Mouse (Mus musculus) heart, embryonic 12.5 days (tissue): ENCODE results near the gene Nqo2. TPM values are rescaled to one million over a fixed set of nuclear protein-coding genes. Genes with fewer than 3 reads are reported as not detected.

Source experiments
- ATAC-seq: fragments of 200-750 bp; cut with Nextera tagmentation; 2 replicates; pipeline ENCODE4 v1.8.0; 2017; ENCODE audit warnings: moderate TSS enrichment, moderate library complexity; ENCODE audit not compliant: insufficient number of reproducible peaks, low FRiP score
- H3K27ac ChIP-seq: fragments of 300-500 bp; sonication (generic); 2 replicates; pipeline ENCODE4 v1.5.1; 2016; ENCODE audit warnings: mild to moderate bottlenecking, moderate library complexity; ENCODE audit not compliant: poor library complexity, severe bottlenecking
- H3K27me3 ChIP-seq: fragments of 300-500 bp; sonication (generic); replicated peaks from 2 replicates; pipeline ENCODE4 v1.6.1; 2016; ENCODE audit warnings: mild to moderate bottlenecking, moderate library complexity
- H3K36me3 ChIP-seq: fragments of 300-500 bp; sonication (generic); 2 replicates; pipeline ENCODE4 v1.6.1; 2016; ENCODE audit warnings: mild to moderate bottlenecking, moderate library complexity
- H3K4me1 ChIP-seq: fragments of 300-500 bp; sonication (generic); replicated peaks from 2 replicates; pipeline ENCODE4 v1.6.1; 2016; ENCODE audit warnings: mild to moderate bottlenecking
- H3K4me2 ChIP-seq: fragments of 300-500 bp; sonication (generic); 2 replicates; pipeline ENCODE4 v1.6.1; 2016; ENCODE audit warnings: mild to moderate bottlenecking, moderate library complexity
- H3K4me3 ChIP-seq: fragments of 300-500 bp; sonication (generic); 2 replicates; pipeline ENCODE4 v1.5.1; 2016; ENCODE audit warnings: mild to moderate bottlenecking
- H3K9ac ChIP-seq: fragments of 300-500 bp; sonication (generic); 2 replicates; pipeline ENCODE4 v1.6.1; 2016; ENCODE audit warnings: mild to moderate bottlenecking, moderate library complexity
- H3K9me3 ChIP-seq: fragments of 300-500 bp; sonication (generic); replicated peaks from 2 replicates; pipeline ENCODE4 v1.6.1; 2016; ENCODE audit warnings: mild to moderate bottlenecking, moderate library complexity
- WGBS: fragments of 180-500 bp; shearing (Covaris S2); methylation state at CpG from one replicate; pipeline ENCODE4 v1.1.7; 2016; 5-methylcytosine and 5-hydroxymethylcytosine counted together
- polyA plus RNA-seq: library from polyadenylated mRNA; unstranded; fragments of >200 nt; fragmentation: Nextera tagmentation; extraction: Ambion mirVana; gene quantifications from 2 replicates; pipeline ENCODE4 v1.2.1, GENCODE M21; 2016

Gene Nqo2
- polyA plus RNA-seq, 1 experiment from 2014 or later = 28.9 TPM

DNA sequence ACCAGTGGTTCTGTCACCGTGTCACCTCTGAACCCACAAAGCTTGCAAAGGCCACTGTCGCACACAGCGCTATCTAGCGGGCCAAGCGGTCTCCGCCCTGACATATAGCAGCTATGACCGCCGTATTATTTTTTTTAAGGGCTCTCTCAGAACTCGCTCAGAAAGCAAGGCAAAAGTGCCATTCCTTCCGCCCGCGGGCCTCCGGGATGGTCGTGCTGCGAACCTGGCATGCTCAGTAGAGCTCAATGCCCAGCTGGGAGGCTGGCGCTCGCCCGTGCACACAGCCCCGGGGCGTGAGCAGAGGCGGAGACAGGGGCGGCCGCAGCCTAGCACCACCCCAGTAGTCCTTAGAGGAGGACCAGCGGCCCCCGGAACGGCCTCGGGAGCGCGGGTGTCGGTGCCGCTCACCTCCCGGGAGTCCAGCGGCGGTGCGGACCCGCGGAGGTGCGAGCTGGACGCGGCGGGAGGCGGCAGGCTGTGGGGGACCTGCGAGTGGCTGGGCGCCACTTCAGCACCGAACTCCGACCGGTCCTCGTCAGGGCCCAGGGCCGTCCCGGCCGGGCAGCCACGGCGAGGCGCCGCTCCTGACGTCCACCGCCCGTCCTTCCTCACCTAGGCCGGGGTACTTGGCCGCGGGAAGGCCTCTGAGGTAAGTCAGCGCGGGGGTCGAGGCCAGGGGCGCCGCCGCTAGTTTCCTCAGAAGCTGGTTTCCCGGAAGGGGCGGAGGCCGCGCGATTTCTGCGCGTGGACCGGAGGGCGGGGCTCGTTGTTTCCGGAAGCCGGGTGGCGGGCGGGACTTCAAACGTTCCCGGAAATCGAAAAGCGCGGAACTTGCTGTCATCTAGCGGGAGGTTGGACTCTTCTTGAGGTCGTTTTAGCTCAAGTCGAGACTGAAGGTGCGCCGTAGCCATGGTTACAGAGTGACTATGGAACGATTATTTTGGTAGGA lies 37.8 kb downstream of the Nqo2 start, which contains the start of the genes Ripk1 and Serpinb6a:
Gene Ripk1, plus strand, starts transcription at position 306 of the 949 bp plus-strand sequence.
Gene Serpinb6a, minus strand, starts transcription at position 737 of the 949 bp plus-strand sequence.
- peak within 1 kb of the TSS; percentile 94 for H3K4me2 ChIP-seq
- H3K9me3 ChIP-seq = no peaks in the 10 kb centered on the region
- ATAC-seq = peak; percentile 97
- no peaks in the 10 kb centered on the region for H3K36me3 ChIP-seq
- peak within 1 kb of the TSS; percentile 95 for H3K4me3 ChIP-seq
- H3K4me1 ChIP-seq = peaks cover 4% of the 10 kb centered on the region
- under 1% methylated on average over 86 of the region's 92 CpGs for WGBS
- H3K9ac ChIP-seq = peak within 1 kb of the TSS; percentile 94
- peak within 1 kb of the TSS; percentile 91 for H3K27ac ChIP-seq
- H3K27me3 ChIP-seq = no peaks in the 10 kb centered on the region

DNA sequence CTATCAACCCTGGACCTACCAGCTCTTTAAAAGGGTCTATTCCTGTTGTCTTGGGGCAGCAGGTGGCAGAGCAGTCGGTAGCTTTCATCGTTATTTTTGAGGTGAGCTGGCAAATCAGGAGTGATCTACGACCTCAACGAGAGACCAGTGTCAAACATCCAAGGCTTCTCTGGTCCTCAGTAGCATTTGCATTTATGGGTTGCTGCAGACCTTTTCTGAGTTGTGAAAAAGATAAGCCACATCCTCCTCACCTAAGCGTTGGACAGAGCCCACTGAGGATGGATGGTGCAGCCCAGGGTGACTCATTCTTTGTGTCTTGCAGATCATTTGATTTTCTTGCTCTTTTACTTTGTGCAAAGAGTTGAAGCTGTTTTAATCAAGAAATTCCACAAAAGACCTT lies 38.6 kb downstream of the Nqo2 start:
- H3K4me1 ChIP-seq = peaks cover 4% of the 10 kb centered on the region
- no peak overlapping the region; the same call in 1 of the 2 replicates for H3K27ac ChIP-seq
- H3K9me3 ChIP-seq = no peaks in the 10 kb centered on the region
- H3K4me3 ChIP-seq = peak overlapping the region; percentile 95
- H3K36me3 ChIP-seq = no peaks in the 10 kb centered on the region
- no peaks in the 10 kb centered on the region for H3K27me3 ChIP-seq
- WGBS = 4% methylated on average over 5 of the region's 5 CpGs
- peak overlapping the region; percentile 94 for H3K4me2 ChIP-seq
- H3K9ac ChIP-seq = peak overlapping the region; percentile 94
- peak; percentile 5; the same call in 1 of the 2 replicates for ATAC-seq

DNA sequence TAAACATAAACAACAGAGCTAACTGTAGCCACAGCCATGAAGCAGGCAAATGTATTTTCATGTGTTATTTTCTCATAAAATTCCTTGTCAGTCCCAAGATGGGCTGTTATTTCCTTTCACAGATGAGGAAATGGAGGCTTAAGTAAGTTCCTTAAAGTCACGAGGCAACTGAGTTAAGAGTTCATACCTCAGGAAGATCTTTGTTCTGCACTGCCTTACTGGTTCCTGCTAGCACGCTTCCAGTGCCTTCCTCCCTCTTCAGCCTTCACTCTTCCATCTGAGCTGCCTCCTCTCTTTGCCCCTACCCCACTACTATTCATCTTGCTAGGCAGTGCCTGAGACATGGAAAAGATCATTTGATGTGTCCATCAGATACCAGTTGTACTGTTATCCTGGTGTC lies 42.7 kb downstream of the Nqo2 start:
- 65% methylated on average over 2 of the region's 2 CpGs for WGBS
- Histone ChIP-seq H3K4me1 (peaks cover 4% of the 10 kb centered on the region), H3K27ac (no peak overlapping the region), H3K4me3 (no peak overlapping the region), H3K36me3 (peaks cover 21% of the 10 kb centered on the region), H3K9me3 (no peaks in the 10 kb centered on the region), H3K27me3 (no peaks in the 10 kb centered on the region), H3K4me2 (no peak overlapping the region), H3K9ac (no peak overlapping the region)
- no peak for ATAC-seq

DNA sequence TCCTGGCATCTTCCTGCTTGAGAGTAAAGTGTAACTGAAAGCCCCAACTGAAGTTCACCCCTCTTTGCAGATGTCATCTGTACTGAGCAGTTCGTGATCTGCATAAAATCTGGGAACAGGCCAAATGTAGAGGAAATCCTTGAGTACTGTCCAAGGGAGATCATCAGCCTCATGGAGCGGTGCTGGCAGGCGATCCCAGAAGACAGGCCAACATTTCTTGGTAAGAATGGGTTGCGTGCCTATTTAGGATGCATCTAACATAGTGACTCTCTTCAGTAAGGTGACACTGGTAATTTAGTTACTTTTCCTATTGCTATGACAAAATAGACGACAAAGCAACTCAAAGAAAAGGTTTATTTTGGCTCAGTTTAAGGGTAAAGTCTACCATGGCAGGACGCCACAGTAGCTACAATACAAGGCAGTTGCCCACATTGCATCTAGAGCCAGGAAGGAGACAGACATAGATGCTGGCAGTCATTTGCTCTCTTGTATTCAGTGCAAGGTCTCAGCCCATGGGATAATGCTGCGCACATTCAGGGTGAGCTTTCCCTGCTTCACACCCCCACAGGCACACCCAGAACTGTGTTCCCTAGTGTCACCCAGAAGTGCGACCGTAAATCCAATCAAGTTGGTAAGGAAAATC lies 52.6 kb downstream of the Nqo2 start:
- H3K9ac ChIP-seq = no peak overlapping the region
- WGBS = 89% methylated on average over 9 of the region's 9 CpGs
- H3K9me3 ChIP-seq = 0 out of 2 replicates have a peak, but pooled peaks cover 4% of the 10 kb centered on the region
- H3K4me2 ChIP-seq = no peak overlapping the region
- H3K4me3 ChIP-seq = no peak overlapping the region
- no peak overlapping the region for H3K27ac ChIP-seq
- peaks cover 80% of the 10 kb centered on the region for H3K36me3 ChIP-seq
- no peak for ATAC-seq
- H3K4me1 ChIP-seq = no peaks in the 10 kb centered on the region
- no peaks in the 10 kb centered on the region for H3K27me3 ChIP-seq

DNA sequence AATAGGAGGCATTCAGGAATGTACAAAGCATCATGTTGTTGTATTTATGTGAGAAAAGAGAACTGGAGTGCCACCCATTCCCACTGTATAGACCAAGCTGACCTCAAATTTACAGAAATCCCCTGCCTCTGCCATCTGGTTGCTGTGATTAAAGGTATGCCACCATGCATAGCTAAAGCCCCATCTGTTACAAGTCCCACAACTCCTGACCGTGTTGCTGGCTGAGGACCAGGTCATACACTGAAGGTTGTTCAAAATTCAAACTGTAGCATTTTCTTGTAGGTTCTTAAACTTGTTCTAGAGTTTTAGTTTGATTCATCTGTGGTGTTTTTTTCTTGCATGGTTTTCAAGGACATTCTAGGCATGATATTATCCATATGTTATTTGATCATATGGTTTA lies 54.0 kb downstream of the Nqo2 start:
- ATAC-seq = no peak
- H3K36me3 ChIP-seq = peaks cover 83% of the 10 kb centered on the region
- no peak overlapping the region for H3K9ac ChIP-seq
- H3K9me3 ChIP-seq = 0 out of 2 replicates have a peak, but pooled peaks cover 4% of the 10 kb centered on the region
- H3K4me1 ChIP-seq = no peaks in the 10 kb centered on the region
- H3K4me2 ChIP-seq = no peak overlapping the region
- no peak overlapping the region for H3K27ac ChIP-seq
- 79% methylated on average over 1 of the region's 1 CpGs for WGBS
- H3K4me3 ChIP-seq = no peak overlapping the region
- H3K27me3 ChIP-seq = no peaks in the 10 kb centered on the region

DNA sequence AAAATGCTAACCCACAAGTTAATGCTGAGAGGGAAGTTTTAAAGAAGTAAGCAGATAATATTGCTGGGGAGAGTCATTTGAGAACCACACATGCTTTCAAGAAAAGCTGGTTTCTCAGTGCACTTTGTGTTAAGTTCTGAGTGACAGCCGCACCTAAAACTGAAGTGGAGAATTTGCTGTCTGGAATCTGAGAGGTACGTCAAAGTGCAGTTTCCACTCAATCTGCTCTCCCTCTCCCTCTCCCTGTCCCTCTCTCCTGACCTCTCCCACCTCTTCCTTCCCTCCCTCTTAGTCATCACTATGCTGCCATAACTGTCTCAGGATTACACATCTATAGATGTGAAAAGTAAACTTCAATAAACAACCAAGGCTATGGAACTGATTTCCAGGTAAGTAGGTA lies 57.5 kb downstream of the Nqo2 start:
- peaks cover 57% of the 10 kb centered on the region for H3K36me3 ChIP-seq
- no peaks in the 10 kb centered on the region for H3K27me3 ChIP-seq
- 80% methylated on average over 2 of the region's 2 CpGs for WGBS
- H3K9ac ChIP-seq = no peak overlapping the region
- H3K27ac ChIP-seq = no peak overlapping the region
- H3K4me2 ChIP-seq = no peak overlapping the region
- 0 out of 2 replicates have a peak, but pooled peaks cover 4% of the 10 kb centered on the region for H3K9me3 ChIP-seq
- ATAC-seq = no peak
- H3K4me3 ChIP-seq = no peak overlapping the region
- no peaks in the 10 kb centered on the region for H3K4me1 ChIP-seq

DNA sequence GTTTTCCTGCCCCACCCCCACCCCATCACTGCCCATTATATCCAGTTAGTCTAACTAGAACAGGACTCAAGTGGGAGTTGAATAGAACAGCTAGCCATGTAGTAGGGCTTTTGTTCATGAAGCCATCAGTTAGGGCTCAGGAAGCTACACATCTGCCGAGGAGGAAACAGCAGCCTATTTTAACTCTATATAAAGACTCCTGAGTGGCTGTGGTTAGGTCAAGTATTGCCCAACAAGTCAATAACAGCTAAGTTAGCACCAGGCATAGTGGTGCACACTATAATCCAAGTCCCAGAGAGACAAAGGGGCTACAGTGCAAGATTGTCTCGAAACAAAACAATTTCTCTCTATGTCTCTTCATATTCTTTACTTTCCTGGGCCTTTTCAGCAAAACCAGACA lies 67.6 kb downstream of the Nqo2 start:
- no peaks in the 10 kb centered on the region for H3K9me3 ChIP-seq
- no peak for ATAC-seq
- H3K27me3 ChIP-seq = no peaks in the 10 kb centered on the region
- whole genome bisulfite sequencing = 80% methylated on average over 2 of the region's 2 CpGs
- H3K9ac ChIP-seq = no peak overlapping the region
- H3K36me3 ChIP-seq = peaks cover 55% of the 10 kb centered on the region
- no peak overlapping the region for H3K4me2 ChIP-seq
- H3K4me1 ChIP-seq = peaks cover 6% of the 10 kb centered on the region; the same call in 1 of the 2 replicates
- H3K27ac ChIP-seq = no peak overlapping the region
- no peak overlapping the region for H3K4me3 ChIP-seq

DNA sequence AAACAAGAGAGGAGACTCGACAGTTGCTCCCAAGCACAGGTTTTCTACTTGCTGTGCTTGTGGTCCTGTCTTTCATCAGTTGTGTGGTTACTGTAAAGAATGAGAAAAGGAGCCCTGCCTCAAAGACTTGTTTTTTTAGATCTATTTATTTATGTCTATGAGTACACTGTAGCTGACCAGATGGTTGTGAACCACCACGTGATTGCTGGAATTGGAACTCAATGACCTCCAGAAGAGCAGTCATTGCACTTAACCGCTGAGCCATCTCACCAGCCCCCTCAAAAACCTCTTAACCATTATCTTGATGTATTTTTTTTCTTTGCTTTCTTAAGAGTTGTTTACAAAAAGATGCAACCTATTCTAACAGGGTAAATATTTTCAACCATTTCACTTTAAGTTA lies 70.9 kb downstream of the Nqo2 start:
- Histone ChIP-seq H3K4me3 (no peak overlapping the region), H3K9me3 (0 out of 2 replicates have a peak, but pooled peaks cover 2% of the 10 kb centered on the region), H3K4me2 (no peak overlapping the region), H3K9ac (no peak overlapping the region), H3K27ac (no peak overlapping the region), H3K27me3 (no peaks in the 10 kb centered on the region), H3K36me3 (peaks cover 35% of the 10 kb centered on the region), H3K4me1 (peaks cover 18% of the 10 kb centered on the region; the same call in 1 of the 2 replicates)
- WGBS = 79% methylated on average over 3 of the region's 3 CpGs
- no peak for ATAC-seq

DNA sequence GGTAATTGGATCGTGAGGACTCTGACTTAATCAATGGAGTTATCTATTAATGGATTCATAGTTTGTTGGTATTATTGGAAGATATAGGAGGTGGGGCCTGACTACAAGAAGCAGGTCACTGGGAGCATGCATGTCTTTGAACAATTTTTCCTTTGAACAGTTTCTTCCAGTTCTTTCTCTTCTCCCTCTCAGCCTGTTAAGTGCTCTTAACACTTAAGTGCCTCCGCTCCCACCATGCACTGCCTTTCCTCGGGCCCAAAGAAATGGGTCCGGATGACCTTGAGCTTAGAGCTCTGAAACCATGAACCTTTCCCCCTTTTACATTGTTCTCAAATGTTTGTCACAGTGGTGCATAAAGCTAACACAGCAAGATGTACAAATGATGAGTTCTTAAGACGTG lies 72.2 kb downstream of the Nqo2 start:
- 0 out of 2 replicates have a peak, but pooled peaks cover 2% of the 10 kb centered on the region for H3K9me3 ChIP-seq
- H3K27me3 ChIP-seq = no peaks in the 10 kb centered on the region
- peak overlapping the region; percentile 75; the same call in 1 of the 2 replicates for H3K4me2 ChIP-seq
- peaks cover 18% of the 10 kb centered on the region; the same call in 1 of the 2 replicates for H3K4me1 ChIP-seq
- peaks cover 24% of the 10 kb centered on the region for H3K36me3 ChIP-seq
- no peak overlapping the region for H3K4me3 ChIP-seq
- no peak overlapping the region for H3K9ac ChIP-seq
- H3K27ac ChIP-seq = peak overlapping the region; percentile 81
- 73% methylated on average over 5 of the region's 5 CpGs for WGBS
- ATAC-seq = no peak

DNA sequence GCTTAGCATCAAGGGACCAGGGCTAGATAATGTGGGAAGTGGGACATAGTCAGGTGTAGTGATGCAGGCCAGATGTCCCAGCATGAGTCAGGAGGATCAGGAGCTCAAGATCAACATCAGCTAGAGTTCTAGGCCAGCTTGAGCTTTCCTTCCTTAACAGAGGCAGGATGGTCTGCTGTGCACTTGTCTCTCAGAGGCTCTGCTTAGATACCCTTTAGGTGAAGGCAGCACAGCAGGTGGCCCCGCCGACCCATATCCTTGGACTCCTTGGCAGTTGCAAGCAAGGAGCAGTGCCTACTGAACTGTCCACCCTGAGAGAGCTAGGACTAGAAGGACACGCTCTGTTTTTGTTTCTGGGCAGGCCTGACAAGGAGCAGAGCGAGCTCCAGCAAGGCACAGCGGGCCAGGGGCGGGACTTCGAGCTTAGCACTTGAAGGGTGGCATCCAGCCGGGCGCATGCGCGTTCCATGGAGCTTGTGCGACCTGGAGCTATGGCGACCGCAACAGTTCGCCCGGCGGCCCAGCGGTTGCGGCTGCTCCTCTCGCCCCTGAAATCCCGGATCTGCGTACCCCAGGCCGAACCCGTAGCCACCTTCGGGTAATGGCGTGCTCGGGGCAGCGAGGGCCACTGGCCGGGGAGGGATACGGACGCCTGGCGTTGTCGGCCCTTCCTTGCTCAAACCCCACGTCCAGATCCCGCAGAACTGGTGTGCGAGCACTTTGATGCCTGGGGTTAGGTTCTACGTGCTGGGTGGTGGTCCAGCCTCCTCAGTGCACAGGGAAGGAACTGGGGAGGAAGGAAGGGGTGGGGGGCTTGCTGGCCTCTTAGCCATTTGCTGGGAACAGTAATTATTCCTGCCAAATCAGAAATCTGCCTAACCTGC lies 72.9 kb downstream of the Nqo2 start, which contains the start of gene Bphl:
Gene Bphl, plus strand, starts transcription at position 426 of the 884 bp plus-strand sequence.
- Histone ChIP-seq H3K9ac (peak within 1 kb of the TSS; percentile 94), H3K4me2 (peak within 1 kb of the TSS; percentile 75), H3K36me3 (peaks cover 24% of the 10 kb centered on the region), H3K27me3 (no peaks in the 10 kb centered on the region), H3K4me3 (peak within 1 kb of the TSS; percentile 84), H3K9me3 (0 out of 2 replicates have a peak, but pooled peaks cover 2% of the 10 kb centered on the region), H3K4me1 (peaks cover 18% of the 10 kb centered on the region; the same call in 1 of the 2 replicates), H3K27ac (peak within 1 kb of the TSS; percentile 81)
- whole genome bisulfite sequencing = 1% methylated on average over 37 of the region's 37 CpGs
- ATAC-seq = peak; percentile 90
